Mouse (Mus musculus): ENCODE data around the gene Onecut1. TPM values are rescaled to one million over a fixed set of nuclear protein-coding genes. Genes with fewer than 3 reads are reported as not detected.
A peak's percentile ranks its signal among the peaks of the same experiment; 100 is the strongest.

Gene Onecut1
- polyA plus RNA-seq, 1 experiment from 2014 or later = 0.11 TPM

GRCm38 (mm10) chr9:74862096-74862780, 517 bp downstream of the Onecut1 start:
- H3K4me3 ChIP-seq (replicated peaks) = peak overlapping the region; percentile 46
- peaks cover 100% of the 10 kb centered on the region for H3K27me3 ChIP-seq
- WGBS = under 1% methylated on average over 48 of the region's 48 CpGs
- no peaks in the 10 kb centered on the region for H3K9me3 ChIP-seq (replicated peaks)
- peak overlapping the region; percentile 94 for H3K4me2 ChIP-seq (replicated peaks)
- no peaks in the 10 kb centered on the region for H3K36me3 ChIP-seq
- H3K4me1 ChIP-seq = peaks cover 29% of the 10 kb centered on the region
- no peak overlapping the region for H3K27ac ChIP-seq (replicated peaks)
- H3K9ac ChIP-seq = peak overlapping the region; percentile 15; the same call in 1 of the 2 replicates
- ATAC-seq (ENCODE audit: insufficient number of reproducible peaks, low FRiP score, low TSS enrichment, low read depth) = no peak

- Histone ChIP-seq H3K9me3 (replicated peaks) (no peaks in the 10 kb centered on the region), H3K4me1 (peaks cover 32% of the 10 kb centered on the region), H3K4me3 (replicated peaks) (peak overlapping the region; percentile 46), H3K27me3 (peaks cover 100% of the 10 kb centered on the region), H3K27ac (replicated peaks) (no peak overlapping the region), H3K9ac (no peak overlapping the region), H3K4me2 (replicated peaks) (peak overlapping the region; percentile 94), H3K36me3 (no peaks in the 10 kb centered on the region)
- whole genome bisulfite sequencing = 2% methylated on average over 55 of the region's 56 CpGs
- no peak for ATAC-seq (ENCODE audit: insufficient number of reproducible peaks, low FRiP score, low TSS enrichment, low read depth)
Measured at GRCm38 (mm10) chr9:74862783-74863654, 1.3 kb downstream of the Onecut1 start.

- Histone ChIP-seq H3K4me1 (peaks cover 32% of the 10 kb centered on the region), H3K9me3 (replicated peaks) (no peaks in the 10 kb centered on the region), H3K4me2 (replicated peaks) (peak overlapping the region; percentile 10; the same call in 1 of the 2 replicates), H3K36me3 (no peaks in the 10 kb centered on the region), H3K27me3 (peaks cover 100% of the 10 kb centered on the region), H3K27ac (replicated peaks) (no peak overlapping the region), H3K4me3 (replicated peaks) (peak overlapping the region; percentile 46), H3K9ac (no peak overlapping the region)
- under 1% methylated on average over 36 of the region's 36 CpGs for WGBS
- ATAC-seq (ENCODE audit: insufficient number of reproducible peaks, low FRiP score, low TSS enrichment, low read depth) = no peak
Measured at GRCm38 (mm10) chr9:74863655-74864443, 2.1 kb downstream of the Onecut1 start.

- peaks cover 32% of the 10 kb centered on the region for H3K4me1 ChIP-seq
- no peak overlapping the region for H3K9ac ChIP-seq
- ATAC-seq (ENCODE audit: insufficient number of reproducible peaks, low FRiP score, low TSS enrichment, low read depth) = no peak
- H3K36me3 ChIP-seq = no peaks in the 10 kb centered on the region
- H3K4me2 ChIP-seq (replicated peaks) = no peak overlapping the region
- no peak overlapping the region for H3K27ac ChIP-seq (replicated peaks)
- no peaks in the 10 kb centered on the region for H3K9me3 ChIP-seq (replicated peaks)
- peaks cover 100% of the 10 kb centered on the region for H3K27me3 ChIP-seq
- H3K4me3 ChIP-seq (replicated peaks) = no peak overlapping the region
- under 1% methylated on average over 14 of the region's 14 CpGs for WGBS
Measured at GRCm38 (mm10) chr9:74864471-74864870, 2.8 kb downstream of the Onecut1 start.

GRCm38 (mm10) chr9:74866596-74867313, 5.0 kb downstream of the Onecut1 start:
- Histone ChIP-seq H3K9me3 (replicated peaks) (no peaks in the 10 kb centered on the region), H3K27ac (replicated peaks) (no peak overlapping the region), H3K36me3 (no peaks in the 10 kb centered on the region), H3K9ac (no peak overlapping the region), H3K4me1 (peaks cover 21% of the 10 kb centered on the region), H3K27me3 (peaks cover 93% of the 10 kb centered on the region), H3K4me2 (replicated peaks) (no peak overlapping the region), H3K4me3 (replicated peaks) (no peak overlapping the region)
- 5% methylated on average over 27 of the region's 27 CpGs for WGBS
- no peak for ATAC-seq (ENCODE audit: insufficient number of reproducible peaks, low FRiP score, low TSS enrichment, low read depth)

- no peak overlapping the region for H3K27ac ChIP-seq (replicated peaks)
- no peak overlapping the region for H3K4me3 ChIP-seq (replicated peaks)
- 4% methylated on average over 15 of the region's 15 CpGs for WGBS
- no peak for ATAC-seq (ENCODE audit: insufficient number of reproducible peaks, low FRiP score, low TSS enrichment, low read depth)
- no peaks in the 10 kb centered on the region for H3K36me3 ChIP-seq
- H3K27me3 ChIP-seq = peaks cover 85% of the 10 kb centered on the region
- H3K9ac ChIP-seq = no peak overlapping the region
- H3K4me1 ChIP-seq = peaks cover 13% of the 10 kb centered on the region; the same call in 1 of the 2 replicates
- H3K4me2 ChIP-seq (replicated peaks) = no peak overlapping the region
- H3K9me3 ChIP-seq (replicated peaks) = no peaks in the 10 kb centered on the region
Measured at GRCm38 (mm10) chr9:74867641-74868205, 6.0 kb downstream of the Onecut1 start.

GRCm38 (mm10) chr9:74868336-74868950, 6.7 kb downstream of the Onecut1 start:
- WGBS = 5% methylated on average over 22 of the region's 22 CpGs
- no peak overlapping the region for H3K4me2 ChIP-seq (replicated peaks)
- peaks cover 83% of the 10 kb centered on the region for H3K27me3 ChIP-seq
- H3K36me3 ChIP-seq = no peaks in the 10 kb centered on the region
- peaks cover 7% of the 10 kb centered on the region; the same call in 1 of the 2 replicates for H3K4me1 ChIP-seq
- no peak for ATAC-seq (ENCODE audit: insufficient number of reproducible peaks, low FRiP score, low TSS enrichment, low read depth)
- H3K27ac ChIP-seq (replicated peaks) = no peak overlapping the region
- no peak overlapping the region for H3K4me3 ChIP-seq (replicated peaks)
- H3K9ac ChIP-seq = no peak overlapping the region
- H3K9me3 ChIP-seq (replicated peaks) = no peaks in the 10 kb centered on the region

GRCm38 (mm10) chr9:74870960-74871688, 9.4 kb downstream of the Onecut1 start:
- Histone ChIP-seq H3K27ac (replicated peaks) (no peak overlapping the region), H3K4me2 (replicated peaks) (no peak overlapping the region), H3K27me3 (peaks cover 60% of the 10 kb centered on the region), H3K9me3 (replicated peaks) (no peaks in the 10 kb centered on the region), H3K4me1 (0 out of 2 replicates have a peak, but pooled peaks cover 3% of the 10 kb centered on the region), H3K36me3 (no peaks in the 10 kb centered on the region), H3K9ac (no peak overlapping the region), H3K4me3 (replicated peaks) (no peak overlapping the region)
- no peak for ATAC-seq (ENCODE audit: insufficient number of reproducible peaks, low FRiP score, low TSS enrichment, low read depth)
- WGBS = 19% methylated on average over 13 of the region's 13 CpGs

- H3K9me3 ChIP-seq (replicated peaks) = no peaks in the 10 kb centered on the region
- H3K4me3 ChIP-seq (replicated peaks) = no peak overlapping the region
- no peaks in the 10 kb centered on the region for H3K4me1 ChIP-seq
- H3K4me2 ChIP-seq (replicated peaks) = no peak overlapping the region
- H3K27ac ChIP-seq (replicated peaks) = no peak overlapping the region
- 62% methylated on average over 6 of the region's 6 CpGs for WGBS
- no peak overlapping the region for H3K9ac ChIP-seq
- H3K36me3 ChIP-seq = no peaks in the 10 kb centered on the region
- no peak for ATAC-seq (ENCODE audit: insufficient number of reproducible peaks, low FRiP score, low TSS enrichment, low read depth)
- peaks cover 11% of the 10 kb centered on the region for H3K27me3 ChIP-seq
Measured at GRCm38 (mm10) chr9:74876328-74876727, 14.6 kb downstream of the Onecut1 start.

Measured in embryonic facial prominence, embryonic 15.5 days (tissue).